Mouse (Mus musculus) forebrain, postnatal 0 days (tissue): ENCODE results near the gene Dact3. TPM values are rescaled to one million over a fixed set of nuclear protein-coding genes. Genes with fewer than 3 reads are reported as not detected.

Source experiments
- ATAC-seq: fragments of 200-750 bp; cut with Nextera tagmentation; 2 replicates; pipeline ENCODE4 v1.8.0; 2017; ENCODE audit warnings: mild to moderate bottlenecking, moderate library complexity
- DNase-seq: peaks from one replicate; pipeline ENCODE4 v3.0.0-alpha.2; 2015
- H3K27ac ChIP-seq: fragments of 300-500 bp; sonication (generic); 2 replicates; pipeline ENCODE4 v1.5.1; 2014; ENCODE audit warnings: low read depth, mild to moderate bottlenecking, antibody characterized with exemption, low read length, moderate library complexity, mixed read lengths
- H3K27me3 ChIP-seq: fragments of 300-500 bp; sonication (generic); 2 replicates; pipeline ENCODE4 v1.6.1; 2014; ENCODE audit warnings: mild to moderate bottlenecking, low read length, mixed read lengths; ENCODE audit not compliant: insufficient read depth
- H3K36me3 ChIP-seq: fragments of 300-500 bp; sonication (generic); 2 replicates; pipeline ENCODE4 v1.6.1; 2014; ENCODE audit warnings: mild to moderate bottlenecking, moderate library complexity; ENCODE audit not compliant: insufficient read depth
- H3K4me1 ChIP-seq: fragments of 300-500 bp; sonication (generic); 2 replicates; pipeline ENCODE4 v1.6.1; 2014; ENCODE audit warnings: antibody characterized with exemption; ENCODE audit not compliant: insufficient read depth
- H3K4me2 ChIP-seq: fragments of 300-500 bp; sonication (generic); 2 replicates; pipeline ENCODE4 v1.6.1; 2014; ENCODE audit warnings: low read depth, mild to moderate bottlenecking, moderate library complexity
- H3K4me3 ChIP-seq: fragments of 300-500 bp; sonication (generic); 2 replicates; pipeline ENCODE4 v1.5.1; 2014; ENCODE audit warnings: low read depth, low read length, mixed read lengths
- H3K9ac ChIP-seq: fragments of 300-500 bp; sonication (generic); 2 replicates; pipeline ENCODE4 v1.6.1; 2014; ENCODE audit warnings: mild to moderate bottlenecking
- H3K9me3 ChIP-seq: fragments of 300-500 bp; sonication (generic); 2 replicates; pipeline ENCODE4 v1.6.1; 2016; ENCODE audit warnings: low read length
- CTCF ChIP-seq: sonication (generic); IDR thresholded peaks from 2 replicates; pipeline ENCODE4 v1.5.1; 2016; ENCODE audit warnings: antibody characterized with exemption, control low read depth, low read depth
- WGBS: fragments of 180-500 bp; shearing (Covaris S2); extraction: QIAGEN DNeasy Blood & Tissue Kit; methylation state at CpG from one replicate; pipeline ENCODE4 v1.1.7; 2014; 5-methylcytosine and 5-hydroxymethylcytosine counted together
- polyA plus RNA-seq: library from polyadenylated mRNA; unstranded; fragments of >200 nt; fragmentation: Nextera tagmentation; extraction: Ambion mirVana; gene quantifications from 2 replicates; pipeline ENCODE4 v1.2.1, GENCODE M21; 2015
- total RNA-seq: library from RNA; depleted of rRNA; stranded (reverse); fragments of >200 nt; gene quantifications from 2 replicates; pipeline ENCODE4 v1.2.3, GENCODE M21; 2014

The Dact3 gene
- total and polyA plus RNA-seq, 2 experiments from 2014 or later, result 8.6 to 69.0 TPM

GRCm38 (mm10) chr7:16920150-16920579, 45.0 kb downstream of the Dact3 start:
- DNase-seq (no peak), ATAC-seq (no peak)
- Histone ChIP-seq H3K4me2 (peak overlapping the region; percentile 92), H3K9me3 (no peaks in the 10 kb centered on the region), H3K36me3 (peaks cover 47% of the 10 kb centered on the region), H3K9ac (peak overlapping the region; percentile 19; the same call in 1 of the 2 replicates), H3K27me3 (no peaks in the 10 kb centered on the region), H3K4me3 (peak overlapping the region; percentile 1; the same call in 1 of the 2 replicates), H3K4me1 (peaks cover 16% of the 10 kb centered on the region), H3K27ac (no peak overlapping the region)
- WGBS, result 71% methylated on average over 7 of the region's 7 CpGs
- no peak for TF ChIP-seq CTCF

- peak overlapping the region; percentile 84 for H3K4me3 ChIP-seq
- peak overlapping the region; percentile 100 for H3K27ac ChIP-seq
- WGBS, result 33% methylated on average over 21 of the region's 21 CpGs
- no peaks in the 10 kb centered on the region for H3K27me3 ChIP-seq
- ATAC-seq (no peak), DNase-seq (peak; percentile 35)
- TF ChIP-seq CTCF, result no peak
- H3K9ac ChIP-seq, result peak overlapping the region; percentile 67
- peak overlapping the region; percentile 92 for H3K4me2 ChIP-seq
- H3K36me3 ChIP-seq, result peaks cover 38% of the 10 kb centered on the region
- H3K4me1 ChIP-seq, result peaks cover 16% of the 10 kb centered on the region
- H3K9me3 ChIP-seq, result no peaks in the 10 kb centered on the region
These were observed 46.0 kb downstream of the Dact3 start for GRCm38 (mm10) chr7:16920818-16921791.

- H3K4me1 ChIP-seq, result peaks cover 16% of the 10 kb centered on the region
- TF ChIP-seq CTCF, result no peak
- H3K9me3 ChIP-seq, result no peaks in the 10 kb centered on the region
- no peak for ATAC-seq
- H3K36me3 ChIP-seq, result peaks cover 30% of the 10 kb centered on the region
- no peaks in the 10 kb centered on the region for H3K27me3 ChIP-seq
- H3K27ac ChIP-seq, result peak overlapping the region; percentile 100
- 17% methylated on average over 6 of the region's 6 CpGs for WGBS
- H3K4me3 ChIP-seq, result peak overlapping the region; percentile 84
- H3K4me2 ChIP-seq, result peak overlapping the region; percentile 92
- DNase-seq, result no peak
- H3K9ac ChIP-seq, result peak overlapping the region; percentile 67
These were observed 46.8 kb downstream of the Dact3 start for GRCm38 (mm10) chr7:16921881-16922335.

GRCm38 (mm10) chr7:16922360-16922973, 47.4 kb downstream of the Dact3 start:
- Histone ChIP-seq H3K9ac (peak overlapping the region; percentile 67), H3K9me3 (no peaks in the 10 kb centered on the region), H3K4me2 (peak overlapping the region; percentile 92), H3K36me3 (peaks cover 24% of the 10 kb centered on the region), H3K27me3 (no peaks in the 10 kb centered on the region), H3K27ac (peak overlapping the region; percentile 100), H3K4me1 (peaks cover 16% of the 10 kb centered on the region), H3K4me3 (peak overlapping the region; percentile 84)
- TF ChIP-seq CTCF, result no peak
- 25% methylated on average over 10 of the region's 10 CpGs for WGBS
- no peak for ATAC-seq
- DNase-seq, result peak; percentile 35

GRCm38 (mm10) chr7:16923283-16924036, 48.3 kb downstream of the Dact3 start:
- H3K4me3 ChIP-seq, result peak overlapping the region; percentile 84
- H3K4me2 ChIP-seq, result peak overlapping the region; percentile 92
- peaks cover 14% of the 10 kb centered on the region for H3K36me3 ChIP-seq
- H3K27ac ChIP-seq, result peak overlapping the region; percentile 100
- no peaks in the 10 kb centered on the region for H3K27me3 ChIP-seq
- under 1% methylated on average over 40 of the region's 57 CpGs for WGBS
- ATAC-seq (peak; percentile 0), DNase-seq (no peak)
- no peak; the same call in 1 of the 2 replicates for TF ChIP-seq CTCF
- H3K4me1 ChIP-seq, result peaks cover 16% of the 10 kb centered on the region
- peak overlapping the region; percentile 67 for H3K9ac ChIP-seq
- no peaks in the 10 kb centered on the region for H3K9me3 ChIP-seq

GRCm38 (mm10) chr7:16924037-16924834, 49.1 kb downstream of the Dact3 start, which contains the start of gene Calm3:
Gene Calm3, minus strand, starts transcription at chr7:16924114.
- peaks cover 16% of the 10 kb centered on the region for H3K4me1 ChIP-seq
- peak within 1 kb of the TSS; percentile 67 for H3K9ac ChIP-seq
- H3K27ac ChIP-seq, result peak within 1 kb of the TSS; percentile 100
- no peaks in the 10 kb centered on the region for H3K9me3 ChIP-seq
- ATAC-seq (peak; percentile 89), DNase-seq (peak; percentile 100)
- 0 out of 2 replicates have a peak, but pooled peaks cover 9% of the 10 kb centered on the region for H3K36me3 ChIP-seq
- WGBS, result 2% methylated on average over 64 of the region's 64 CpGs
- H3K4me2 ChIP-seq, result peak within 1 kb of the TSS; percentile 92
- no peaks in the 10 kb centered on the region for H3K27me3 ChIP-seq
- TF ChIP-seq CTCF, result peak; percentile 56
- H3K4me3 ChIP-seq, result peak within 1 kb of the TSS; percentile 84
